Mouse (Mus musculus): ENCODE measurements at regions not wholly inside any gene's neighbourhood (a gene's known extent, or its start where the extent isn't known, plus 50 kb on each side); places are given as distances from the start of the nearest gene placed in this dataset.

- Histone ChIP-seq H3K9ac (no peak overlapping the region), H3K27ac (no peak overlapping the region)
- WGBS, result 87% methylated on average over 1 of the region's 1 CpGs
Observed at GRCm38 (mm10) chr3:21963733-21964351, 112.6 kb upstream of the Tbl1xr1 start.

GRCm38 (mm10) chr3:21964438-21964837, 112.0 kb upstream of the Tbl1xr1 start:
- WGBS, result 75% methylated on average over 6 of the region's 6 CpGs
- H3K9me3 ChIP-seq, result no peaks in the 10 kb centered on the region
- H3K4me1 ChIP-seq, result peaks cover 9% of the 10 kb centered on the region; the same call in 1 of the 2 replicates
- no peak overlapping the region for H3K9ac ChIP-seq
- no peak overlapping the region for H3K27ac ChIP-seq
- no peak overlapping the region for H3K4me2 ChIP-seq (replicated peaks)
- ATAC-seq (ENCODE audit: insufficient number of reproducible peaks, insufficient read depth, low FRiP score, low TSS enrichment), result no peak
- no peak overlapping the region for H3K4me3 ChIP-seq
- H3K27me3 ChIP-seq, result no peaks in the 10 kb centered on the region
- H3K36me3 ChIP-seq, result no peaks in the 10 kb centered on the region

More at GRCm38 (mm10) chr3:21963733-21964351, 112.6 kb upstream of the Tbl1xr1 start:
- Histone ChIP-seq H3K9me3 (no peaks in the 10 kb centered on the region), H3K4me3 (no peak overlapping the region), H3K36me3 (no peaks in the 10 kb centered on the region), H3K27me3 (no peaks in the 10 kb centered on the region), H3K4me1 (peaks cover 9% of the 10 kb centered on the region; the same call in 1 of the 2 replicates), H3K4me2 (replicated peaks) (no peak overlapping the region)
- ATAC-seq (ENCODE audit: insufficient number of reproducible peaks, insufficient read depth, low FRiP score, low TSS enrichment), result no peak

- 75% methylated on average over 1 of the region's 1 CpGs for WGBS
- H3K4me2 ChIP-seq (replicated peaks), result no peak overlapping the region
Observed at GRCm38 (mm10) chr3:21965556-21965955, 110.9 kb upstream of the Tbl1xr1 start.

GRCm38 (mm10) chr3:21971731-21972130, 104.7 kb upstream of the Tbl1xr1 start:
- H3K4me3 ChIP-seq, result no peak overlapping the region

More at GRCm38 (mm10) chr3:21965556-21965955, 110.9 kb upstream of the Tbl1xr1 start:
- Histone ChIP-seq H3K27ac (no peak overlapping the region), H3K9ac (no peak overlapping the region), H3K4me1 (peaks cover 9% of the 10 kb centered on the region; the same call in 1 of the 2 replicates), H3K9me3 (no peaks in the 10 kb centered on the region), H3K27me3 (no peaks in the 10 kb centered on the region), H3K4me3 (no peak overlapping the region), H3K36me3 (no peaks in the 10 kb centered on the region)
- no peak for ATAC-seq (ENCODE audit: insufficient number of reproducible peaks, insufficient read depth, low FRiP score, low TSS enrichment)

GRCm38 (mm10) chr3:21973153-21973552, 103.3 kb upstream of the Tbl1xr1 start:
- H3K36me3 ChIP-seq, result no peaks in the 10 kb centered on the region
- no peaks in the 10 kb centered on the region for H3K27me3 ChIP-seq
- H3K4me1 ChIP-seq, result no peaks in the 10 kb centered on the region
- H3K9me3 ChIP-seq, result no peaks in the 10 kb centered on the region
- WGBS, result 89% methylated on average over 1 of the region's 1 CpGs
- H3K27ac ChIP-seq, result no peak overlapping the region
- ATAC-seq (ENCODE audit: insufficient number of reproducible peaks, insufficient read depth, low FRiP score, low TSS enrichment), result no peak
- no peak overlapping the region for H3K4me3 ChIP-seq
- no peak overlapping the region for H3K4me2 ChIP-seq (replicated peaks)
- H3K9ac ChIP-seq, result no peak overlapping the region

More at GRCm38 (mm10) chr3:21971731-21972130, 104.7 kb upstream of the Tbl1xr1 start:
- H3K36me3 ChIP-seq, result no peaks in the 10 kb centered on the region
- no peak overlapping the region for H3K27ac ChIP-seq
- no peak overlapping the region for H3K4me2 ChIP-seq (replicated peaks)
- H3K9ac ChIP-seq, result no peak overlapping the region
- ATAC-seq (ENCODE audit: insufficient number of reproducible peaks, insufficient read depth, low FRiP score, low TSS enrichment), result no peak
- H3K4me1 ChIP-seq, result no peaks in the 10 kb centered on the region
- 79% methylated on average over 1 of the region's 1 CpGs for WGBS
- no peaks in the 10 kb centered on the region for H3K27me3 ChIP-seq
- H3K9me3 ChIP-seq, result no peaks in the 10 kb centered on the region

GRCm38 (mm10) chr3:21973681-21974080, 102.8 kb upstream of the Tbl1xr1 start:
- Histone ChIP-seq H3K27ac (no peak overlapping the region), H3K27me3 (no peaks in the 10 kb centered on the region), H3K9ac (no peak overlapping the region), H3K36me3 (no peaks in the 10 kb centered on the region), H3K9me3 (no peaks in the 10 kb centered on the region), H3K4me1 (no peaks in the 10 kb centered on the region), H3K4me2 (replicated peaks) (no peak overlapping the region), H3K4me3 (no peak overlapping the region)
- WGBS, result 76% methylated on average over 7 of the region's 7 CpGs
- ATAC-seq (ENCODE audit: insufficient number of reproducible peaks, insufficient read depth, low FRiP score, low TSS enrichment), result no peak

GRCm38 (mm10) chr3:21974766-21975165, 101.7 kb upstream of the Tbl1xr1 start:
- Histone ChIP-seq H3K9ac (no peak overlapping the region), H3K27ac (no peak overlapping the region)
- no peak for ATAC-seq (ENCODE audit: insufficient number of reproducible peaks, insufficient read depth, low FRiP score, low TSS enrichment)

GRCm38 (mm10) chr3:21977775-21978174, 98.7 kb upstream of the Tbl1xr1 start:
- ATAC-seq (ENCODE audit: insufficient number of reproducible peaks, insufficient read depth, low FRiP score, low TSS enrichment), result no peak
- Histone ChIP-seq H3K4me2 (replicated peaks) (no peak overlapping the region), H3K4me3 (no peak overlapping the region), H3K9me3 (no peaks in the 10 kb centered on the region), H3K27ac (no peak overlapping the region), H3K27me3 (no peaks in the 10 kb centered on the region), H3K9ac (no peak overlapping the region), H3K36me3 (no peaks in the 10 kb centered on the region), H3K4me1 (no peaks in the 10 kb centered on the region)
- WGBS, result 86% methylated on average over 1 of the region's 1 CpGs

More at GRCm38 (mm10) chr3:21974766-21975165, 101.7 kb upstream of the Tbl1xr1 start:
- Histone ChIP-seq H3K36me3 (no peaks in the 10 kb centered on the region), H3K4me1 (no peaks in the 10 kb centered on the region), H3K9me3 (no peaks in the 10 kb centered on the region), H3K4me3 (no peak overlapping the region), H3K27me3 (no peaks in the 10 kb centered on the region), H3K4me2 (replicated peaks) (no peak overlapping the region)
- WGBS, result 71% methylated on average over 2 of the region's 2 CpGs

- 86% methylated on average over 8 of the region's 8 CpGs for WGBS
- ATAC-seq (ENCODE audit: insufficient number of reproducible peaks, insufficient read depth, low FRiP score, low TSS enrichment), result no peak
- H3K4me3 ChIP-seq, result no peak overlapping the region
Observed at GRCm38 (mm10) chr3:21982991-21983390, 93.5 kb upstream of the Tbl1xr1 start.

GRCm38 (mm10) chr3:21983993-21984725, 92.3 kb upstream of the Tbl1xr1 start:
- no peaks in the 10 kb centered on the region for H3K9me3 ChIP-seq
- no peak overlapping the region for H3K27ac ChIP-seq
- no peak overlapping the region for H3K4me3 ChIP-seq
- H3K4me2 ChIP-seq (replicated peaks), result no peak overlapping the region
- ATAC-seq (ENCODE audit: insufficient number of reproducible peaks, insufficient read depth, low FRiP score, low TSS enrichment), result no peak
- H3K4me1 ChIP-seq, result no peaks in the 10 kb centered on the region
- no peaks in the 10 kb centered on the region for H3K27me3 ChIP-seq
- WGBS, result 30% methylated on average over 2 of the region's 2 CpGs
- H3K36me3 ChIP-seq, result no peaks in the 10 kb centered on the region
- no peak overlapping the region for H3K9ac ChIP-seq

More at GRCm38 (mm10) chr3:21982991-21983390, 93.5 kb upstream of the Tbl1xr1 start:
- Histone ChIP-seq H3K27me3 (no peaks in the 10 kb centered on the region), H3K9me3 (no peaks in the 10 kb centered on the region), H3K9ac (no peak overlapping the region), H3K4me1 (no peaks in the 10 kb centered on the region), H3K4me2 (replicated peaks) (no peak overlapping the region), H3K27ac (no peak overlapping the region), H3K36me3 (no peaks in the 10 kb centered on the region)

GRCm38 (mm10) chr3:21984807-21985206, 91.6 kb upstream of the Tbl1xr1 start:
- 77% methylated on average over 2 of the region's 2 CpGs for WGBS
- H3K27ac ChIP-seq, result no peak overlapping the region
- no peaks in the 10 kb centered on the region for H3K4me1 ChIP-seq
- no peak overlapping the region for H3K4me2 ChIP-seq (replicated peaks)
- no peak overlapping the region for H3K9ac ChIP-seq
- ATAC-seq (ENCODE audit: insufficient number of reproducible peaks, insufficient read depth, low FRiP score, low TSS enrichment), result no peak
- no peaks in the 10 kb centered on the region for H3K36me3 ChIP-seq
- no peak overlapping the region for H3K4me3 ChIP-seq
- H3K27me3 ChIP-seq, result no peaks in the 10 kb centered on the region
- H3K9me3 ChIP-seq, result no peaks in the 10 kb centered on the region
